Mouse (Mus musculus): Measurements from ENCODE around the gene Pcsk1. TPM values are rescaled to one million over a fixed set of nuclear protein-coding genes. Genes with fewer than 3 reads are reported as not detected.

The Pcsk1 gene
- 0.02 TPM in 1 of 2 replicates, not detected in the other for polyA plus RNA-seq (2015; fragmentation: Nextera tagmentation; extraction: Ambion mirVana)

GRCm38 (mm10) chr13:75089721-75090410 is at the start of gene Pcsk1:
Gene Pcsk1 (plus strand): TSS chr13:75089826.

All from spleen, postnatal 0 days (tissue).